Mouse (Mus musculus): ENCODE measurements around the gene Gas1.

Gas1 gene

GRCm38 (mm10) chr13:60177106-60177796 lies at the start of gene Gas1:
TSS of gene Gas1 (minus strand) at chr13:60177365.
- DNase-seq (ENCODE audit: low read depth) = no peak

GRCm38 (mm10) chr13:60226251-60226836 lies 49.2 kb upstream of the Gas1 start:
- DNase-seq (ENCODE audit: low read depth) = no peak

GRCm38 (mm10) chr13:60225736-60226135 lies 48.6 kb upstream of the Gas1 start:
- no peak for DNase-seq (ENCODE audit: low read depth)

GRCm38 (mm10) chr13:60225276-60225675 lies 48.1 kb upstream of the Gas1 start:
- no peak for DNase-seq (ENCODE audit: low read depth)

- no peak for DNase-seq (ENCODE audit: low read depth)
Measured at GRCm38 (mm10) chr13:60223797-60224196, 46.6 kb upstream of the Gas1 start.

- DNase-seq (ENCODE audit: low read depth) = no peak
Measured at GRCm38 (mm10) chr13:60222336-60222735, 45.2 kb upstream of the Gas1 start.

GRCm38 (mm10) chr13:60213896-60214295 lies 36.7 kb upstream of the Gas1 start:
- no peak for DNase-seq (ENCODE audit: low read depth)

- no peak for DNase-seq (ENCODE audit: low read depth)
Measured at GRCm38 (mm10) chr13:60207135-60207601, 30.0 kb upstream of the Gas1 start.

GRCm38 (mm10) chr13:60204746-60205145 lies 27.6 kb upstream of the Gas1 start:
- no peak for DNase-seq (ENCODE audit: low read depth)

GRCm38 (mm10) chr13:60193273-60193672 lies 16.1 kb upstream of the Gas1 start:
- no peak for DNase-seq (ENCODE audit: low read depth)

- DNase-seq (ENCODE audit: low read depth) = no peak
Measured at GRCm38 (mm10) chr13:60189923-60190322, 12.8 kb upstream of the Gas1 start.

GRCm38 (mm10) chr13:60188952-60189351 lies 11.8 kb upstream of the Gas1 start:
- DNase-seq (ENCODE audit: low read depth) = no peak

- DNase-seq (ENCODE audit: low read depth) = no peak
Measured at GRCm38 (mm10) chr13:60187276-60187675, 10.1 kb upstream of the Gas1 start.

- DNase-seq (ENCODE audit: low read depth) = no peak
Measured at GRCm38 (mm10) chr13:60182346-60182745, 5.2 kb upstream of the Gas1 start.

- no peak for DNase-seq (ENCODE audit: low read depth)
Measured at GRCm38 (mm10) chr13:60179641-60180040, 2.5 kb upstream of the Gas1 start.

- no peak for DNase-seq (ENCODE audit: low read depth)
Measured at GRCm38 (mm10) chr13:60178416-60178815, 1.3 kb upstream of the Gas1 start.

GRCm38 (mm10) chr13:60177797-60178110 lies 589 bp upstream of the Gas1 start:
- no peak for DNase-seq (ENCODE audit: low read depth)

GRCm38 (mm10) chr13:60176776-60177105 lies 424 bp downstream of the Gas1 start:
- no peak for DNase-seq (ENCODE audit: low read depth)

- no peak for DNase-seq (ENCODE audit: low read depth)
Measured at GRCm38 (mm10) chr13:60176136-60176775, 909 bp downstream of the Gas1 start.

GRCm38 (mm10) chr13:60175490-60176135 lies 1.6 kb downstream of the Gas1 start:
- DNase-seq (ENCODE audit: low read depth) = no peak

GRCm38 (mm10) chr13:60174953-60175352 lies 2.2 kb downstream of the Gas1 start:
- DNase-seq (ENCODE audit: low read depth) = no peak

GRCm38 (mm10) chr13:60173591-60174524 lies 3.3 kb downstream of the Gas1 start:
- no peak for DNase-seq (ENCODE audit: low read depth)

Data from 416B (cell line).